Mouse (Mus musculus): ENCODE data around the gene Gpr65. TPM values are rescaled to one million over a fixed set of nuclear protein-coding genes. Genes with fewer than 3 reads are reported as not detected.
"Not testable (repeated sequence)": the region's sequence is repeated elsewhere in the genome, so short reads cannot be mapped to it uniquely, and the experiment has no call there.

Gpr65 gene
- total RNA-seq (2021): 1 to 10 TPM; 1.3 to 1.4 TPM
- long read RNA-seq, experiment 1, partial matches to known transcripts: 0 of 2 reads
- long read RNA-seq, experiment 1, other reads (novel, unspliced or antisense): 1 of 2 reads
- long read RNA-seq, experiment 2, partial matches to known transcripts: 0 of 2 reads
- long read RNA-seq, experiment 2, other reads (novel, unspliced or antisense): 0 of 2 reads

GRCm38 (mm10) chr12:98268441-98269369 lies at the start of gene Gpr65:
TSS of gene Gpr65 (plus strand) at chr12:98268635.
- DNase-seq: no peak

- DNase-seq: no peak
These were observed 45.1 kb upstream of the Gpr65 start for GRCm38 (mm10) chr12:98223286-98223685.

GRCm38 (mm10) chr12:98227037-98227436 lies 41.4 kb upstream of the Gpr65 start:
- no peak for DNase-seq

- not testable (repeated sequence) for DNase-seq
These were observed 30.0 kb upstream of the Gpr65 start for GRCm38 (mm10) chr12:98238478-98238877.

GRCm38 (mm10) chr12:98244161-98244560 lies 24.3 kb upstream of the Gpr65 start:
- no peak for DNase-seq

GRCm38 (mm10) chr12:98244865-98245264 lies 23.6 kb upstream of the Gpr65 start:
- no peak for DNase-seq

- no peak for DNase-seq
These were observed 21.6 kb upstream of the Gpr65 start for GRCm38 (mm10) chr12:98246835-98247234.

GRCm38 (mm10) chr12:98249671-98250070 lies 18.8 kb upstream of the Gpr65 start:
- DNase-seq: no peak

- no peak for DNase-seq
These were observed 18.1 kb upstream of the Gpr65 start for GRCm38 (mm10) chr12:98250327-98250726.

- no peak for DNase-seq
These were observed 16.0 kb upstream of the Gpr65 start for GRCm38 (mm10) chr12:98252417-98252816.

GRCm38 (mm10) chr12:98255373-98255995 lies 13.0 kb upstream of the Gpr65 start:
- DNase-seq: no peak

GRCm38 (mm10) chr12:98258371-98258844 lies 10.0 kb upstream of the Gpr65 start:
- no peak for DNase-seq

- DNase-seq: peak; percentile 93
These were observed 9.5 kb upstream of the Gpr65 start, which contains the start of gene Galc for GRCm38 (mm10) chr12:98258845-98259517. TSS of gene Galc (minus strand) at chr12:98259459.

- no peak for DNase-seq
These were observed 8.9 kb upstream of the Gpr65 start for GRCm38 (mm10) chr12:98259518-98259852.

- DNase-seq: no peak
These were observed 2.7 kb upstream of the Gpr65 start for GRCm38 (mm10) chr12:98265697-98266096.

- DNase-seq: no peak
These were observed 1.6 kb downstream of the Gpr65 start for GRCm38 (mm10) chr12:98269791-98270745.

GRCm38 (mm10) chr12:98270810-98271566 lies 2.6 kb downstream of the Gpr65 start:
- DNase-seq: no peak

- no peak for DNase-seq
These were observed 4.0 kb downstream of the Gpr65 start for GRCm38 (mm10) chr12:98272433-98272832.

- DNase-seq: peak; percentile 53 to 73
These were observed 12.1 kb downstream of the Gpr65 start for GRCm38 (mm10) chr12:98280530-98280929.

- DNase-seq: no peak
These were observed 12.6 kb downstream of the Gpr65 start for GRCm38 (mm10) chr12:98280996-98281395.

Data from adrenal gland, postnatal 36 days (tissue).